Mouse (Mus musculus) cerebellum, adult 11 months (tissue): ENCODE results near the gene Zfp82.

Source experiments
- DNase-seq: peaks from one replicate; pipeline ENCODE4 v3.0.0; 2022

Zfp82 gene

DNA sequence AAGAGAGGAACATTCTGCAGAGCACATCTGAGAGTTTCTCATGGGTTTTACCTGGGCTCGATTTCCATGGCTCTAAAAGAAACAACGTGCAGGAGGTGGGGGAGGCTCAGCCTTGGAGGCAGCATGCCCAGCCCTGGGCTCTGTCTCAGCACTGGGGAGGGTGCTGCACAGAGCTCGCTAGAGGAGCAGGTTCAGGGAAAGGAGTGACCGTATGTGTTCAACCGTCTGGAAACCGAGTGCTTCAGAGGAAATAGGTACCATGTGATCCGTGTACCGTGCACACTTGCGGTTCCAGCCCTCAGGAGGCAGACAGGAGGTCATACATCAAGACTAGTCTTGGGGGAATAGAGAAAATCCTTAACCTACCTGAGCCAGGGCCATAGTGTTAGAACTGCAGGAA is 28.3 kb downstream of the Zfp82 start:
- DNase-seq = no peak

DNA sequence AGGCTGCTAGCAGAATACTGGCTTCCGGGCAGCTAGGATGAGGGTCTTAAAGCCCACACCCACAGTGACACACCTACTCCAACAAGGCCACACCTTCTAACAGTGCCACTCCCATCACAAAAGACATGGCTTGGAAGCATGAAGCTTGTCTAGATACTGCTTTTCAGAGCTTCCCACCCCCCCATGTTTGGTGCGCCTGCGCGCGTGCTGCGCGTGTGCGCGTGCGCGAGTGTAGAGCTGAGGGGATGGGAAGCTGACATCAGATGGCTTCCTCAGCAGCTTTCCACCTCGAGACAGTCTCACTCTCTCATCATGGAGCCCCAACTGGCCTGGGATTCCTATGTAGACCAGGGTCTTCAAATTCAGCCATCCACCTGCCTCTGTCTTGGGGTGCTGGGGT is 38.4 kb downstream of the Zfp82 start:
- no peak for DNase-seq

DNA sequence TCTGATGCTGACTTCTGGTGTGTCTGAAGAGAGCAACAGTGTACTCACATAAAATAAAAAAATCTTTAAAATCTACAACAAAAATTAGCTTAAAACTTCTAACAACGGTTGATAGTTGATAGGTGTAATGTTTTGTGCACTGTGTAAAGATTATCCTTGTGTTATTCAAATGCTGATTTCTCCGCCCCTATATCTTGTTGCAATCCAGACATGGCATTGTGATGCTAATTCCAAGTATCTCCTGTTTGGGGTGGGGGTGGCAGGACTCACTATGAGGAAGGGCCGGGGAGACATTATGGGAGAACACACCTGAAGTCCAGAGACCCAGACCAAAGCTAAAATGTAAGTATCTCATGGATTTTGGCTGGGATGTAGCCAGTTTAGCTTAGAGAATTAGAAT is 41.3 kb downstream of the Zfp82 start:
- DNase-seq = no peak

DNA sequence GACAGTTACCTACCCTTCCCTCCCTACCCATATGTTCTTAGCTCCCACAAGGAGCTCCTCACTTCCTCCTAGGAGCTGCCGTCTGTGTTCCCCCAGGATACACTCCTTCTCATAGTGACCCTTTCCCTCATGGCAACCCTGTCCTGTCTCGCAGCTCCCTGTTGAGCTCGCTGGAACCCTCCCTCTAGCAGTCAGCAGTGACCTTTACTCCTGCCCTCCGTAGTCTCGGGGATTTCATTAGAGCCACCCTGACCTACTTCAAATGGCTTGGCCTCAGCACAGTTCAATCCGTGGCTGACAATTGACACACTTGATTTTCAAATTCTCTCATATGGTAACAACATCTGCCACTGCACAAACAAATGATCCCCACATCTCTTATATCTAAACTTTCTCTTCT is 42.0 kb downstream of the Zfp82 start:
- DNase-seq = no peak

DNA sequence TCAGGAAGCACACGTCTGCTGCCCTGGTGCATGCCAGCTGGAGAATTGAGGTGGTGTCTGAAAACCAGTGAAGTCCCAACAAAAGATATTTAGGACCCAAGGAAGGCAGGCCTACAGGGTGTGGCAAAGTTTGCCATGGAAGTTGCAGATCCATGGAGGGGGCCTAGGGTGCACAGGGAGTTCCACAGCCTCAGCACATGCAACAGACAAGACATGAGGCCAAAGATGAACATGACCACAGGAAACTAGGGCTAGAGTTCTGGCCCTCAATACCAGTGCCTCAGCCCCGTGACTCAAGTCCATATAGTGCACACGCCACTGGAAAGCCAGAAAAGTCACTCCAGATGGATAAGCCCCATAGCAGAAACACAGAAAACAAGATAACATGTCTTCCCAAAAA is 44.1 kb downstream of the Zfp82 start:
- no peak for DNase-seq

DNA sequence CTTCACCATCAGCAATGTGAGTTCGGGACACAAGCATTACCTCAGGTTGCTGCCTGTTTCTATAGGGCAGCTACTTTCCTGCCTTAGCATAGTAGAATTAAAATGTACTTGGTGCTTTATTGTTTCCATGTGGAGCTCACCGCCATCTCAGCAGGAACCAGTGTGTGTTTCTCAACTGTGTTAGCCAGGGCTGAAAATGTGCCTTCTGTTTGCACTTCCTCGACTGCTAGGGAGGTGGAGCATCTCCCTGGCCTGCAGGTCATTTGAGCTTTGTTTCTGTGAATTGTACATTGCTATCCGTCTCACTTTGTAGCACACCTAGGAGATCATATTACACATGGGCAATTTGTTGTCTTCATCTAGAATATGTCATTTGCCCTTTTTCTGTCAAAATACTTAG is 45.4 kb downstream of the Zfp82 start:
- DNase-seq = no peak

DNA sequence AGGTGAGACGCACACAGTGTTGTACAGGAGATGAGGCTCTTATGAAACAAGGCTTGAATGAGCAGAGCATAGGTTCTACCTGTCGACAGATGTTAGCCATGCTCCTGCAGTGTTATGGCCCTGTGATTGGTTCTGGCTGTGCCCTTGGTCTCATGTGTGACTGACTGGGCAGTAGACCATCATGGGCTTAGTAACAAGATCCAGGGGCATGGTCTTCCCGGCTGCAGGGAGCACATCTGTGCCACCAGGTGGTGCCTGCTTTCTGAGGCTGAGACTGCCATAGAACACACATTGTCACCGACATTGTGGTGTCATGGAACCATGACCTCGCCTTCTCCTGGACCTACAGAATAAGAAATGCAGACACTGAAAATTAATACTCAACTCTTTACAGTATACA is 47.3 kb downstream of the Zfp82 start:
- no peak for DNase-seq

DNA sequence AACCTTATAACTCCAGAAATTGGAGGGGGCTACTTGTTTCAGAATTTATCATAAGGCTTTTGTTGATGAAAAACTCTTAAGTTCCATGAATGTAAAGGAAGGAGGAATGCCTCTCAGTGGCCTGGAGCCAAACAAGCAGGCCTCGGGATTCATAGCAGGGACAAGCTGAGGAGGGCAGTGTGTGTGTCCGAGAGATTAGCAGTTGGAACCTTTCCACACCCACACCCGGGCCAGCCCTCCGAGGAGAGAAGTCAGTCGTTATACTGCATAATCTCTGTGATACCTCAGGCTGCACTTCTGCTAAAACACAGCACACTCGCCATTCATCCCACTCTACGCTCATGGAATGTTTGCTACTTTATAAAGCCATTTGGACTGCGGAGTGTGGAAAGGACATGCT is 48.9 kb downstream of the Zfp82 start:
- DNase-seq = no peak

DNA sequence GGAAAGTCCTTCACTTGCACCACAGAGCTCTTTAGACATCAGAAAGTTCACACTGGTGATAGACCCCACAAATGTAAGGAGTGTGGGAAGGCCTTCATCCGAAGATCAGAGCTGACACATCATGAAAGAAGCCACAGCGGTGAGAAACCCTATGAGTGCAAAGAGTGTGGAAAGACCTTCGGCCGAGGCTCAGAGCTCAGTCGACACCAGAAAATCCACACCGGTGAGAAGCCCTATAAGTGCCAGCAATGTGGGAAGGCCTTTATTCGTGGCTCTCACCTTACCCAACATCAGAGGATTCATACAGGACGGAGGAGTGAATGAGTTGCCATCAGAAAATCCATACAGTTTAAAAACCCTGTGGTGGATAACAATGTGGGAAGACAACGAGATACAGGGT is 49.4 kb downstream of the Zfp82 start:
- DNase-seq = no peak

DNA sequence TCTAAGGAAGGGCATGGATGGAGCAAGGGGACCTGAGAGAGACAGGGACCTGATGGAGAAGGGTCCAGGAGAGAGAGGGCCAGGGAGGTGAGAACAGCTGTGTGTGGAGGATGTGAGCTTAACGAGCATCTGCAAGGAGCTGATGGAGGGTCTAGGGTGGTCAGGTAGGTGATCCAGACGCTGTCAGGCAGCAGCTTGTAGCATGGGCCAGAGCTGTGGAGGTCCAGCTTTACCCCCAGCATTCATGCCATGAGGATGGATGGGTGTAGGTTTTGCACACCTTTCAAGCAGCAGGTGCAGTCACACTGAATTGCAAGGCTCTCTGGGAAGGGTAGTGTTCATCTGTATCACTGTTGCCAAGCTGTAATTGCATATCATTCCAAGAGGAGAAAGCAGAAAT is 53.2 kb downstream of the Zfp82 start:
- no peak for DNase-seq

DNA sequence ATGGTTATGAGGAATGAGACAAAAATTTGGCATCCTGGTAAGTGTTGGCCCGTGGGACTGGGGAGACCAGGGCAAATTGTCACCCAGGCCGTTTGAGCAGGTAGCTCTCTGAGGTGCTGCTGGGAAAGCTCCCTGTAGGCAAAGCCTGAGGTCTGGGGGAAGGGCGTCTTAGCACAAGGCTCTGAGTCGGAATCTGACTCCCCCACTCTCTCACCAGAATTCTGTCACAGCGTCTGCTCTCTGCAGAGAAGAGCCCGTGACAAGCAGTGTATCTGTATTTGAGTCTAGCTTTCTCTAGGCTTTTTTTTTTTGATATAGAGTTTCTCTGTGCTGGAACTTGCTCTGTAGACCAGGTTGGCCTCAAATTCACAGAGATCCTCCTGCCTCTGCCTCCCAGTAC is 55.5 kb downstream of the Zfp82 start:
- no peak for DNase-seq

DNA sequence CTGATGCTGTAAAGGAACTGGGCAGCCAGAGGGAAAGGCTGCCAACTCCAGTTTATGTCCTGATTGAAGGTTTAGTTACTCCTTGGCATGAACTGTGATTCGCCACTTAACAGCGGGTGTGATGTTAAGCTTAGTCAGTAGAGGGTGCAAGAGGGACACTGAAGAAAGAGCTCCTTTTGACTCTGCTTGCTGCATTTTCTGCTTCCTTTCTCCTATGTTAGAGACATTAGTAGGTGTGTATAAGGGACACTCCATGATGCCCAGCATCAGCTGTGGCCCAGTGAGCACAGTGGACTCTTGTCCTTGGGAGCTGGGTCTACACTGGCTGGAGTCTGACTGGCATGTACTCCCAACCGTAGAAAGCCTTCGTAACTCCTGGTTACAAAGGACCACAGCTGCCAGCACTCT is 59.7 kb downstream of the Zfp82 start:
- peak; percentile 25 for DNase-seq

DNA sequence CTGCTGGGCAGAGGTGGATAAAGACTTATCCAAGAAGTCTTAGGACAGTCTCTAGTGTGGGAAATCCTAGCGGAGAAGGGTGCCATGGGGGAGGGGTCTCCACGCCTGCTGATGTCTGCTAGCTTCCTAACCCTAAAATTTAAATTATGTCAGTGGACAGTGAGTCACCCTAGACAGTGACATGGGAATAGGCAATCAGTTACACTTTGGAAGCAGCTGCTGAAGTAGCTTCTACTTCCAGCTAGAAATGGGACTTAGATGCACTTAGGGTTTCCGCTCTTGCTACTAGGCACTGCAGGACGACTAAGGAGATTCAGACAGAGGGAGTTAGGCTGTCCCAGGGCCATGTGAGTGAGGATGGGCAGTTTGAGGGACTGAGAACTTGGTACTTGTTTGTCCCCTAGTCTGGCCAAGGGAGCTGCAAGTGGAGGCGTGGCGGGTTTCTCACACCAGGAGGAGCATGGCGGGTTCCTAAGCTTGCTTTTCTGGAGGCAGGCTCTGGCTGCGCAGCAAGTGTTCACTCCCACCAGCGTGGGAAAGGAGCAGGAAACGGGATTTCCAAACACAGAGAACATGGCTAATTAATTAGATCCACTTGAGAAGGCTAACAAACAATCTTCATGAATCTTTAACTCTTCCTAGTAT is 62.0 kb downstream of the Zfp82 start:
- DNase-seq = no peak

DNA sequence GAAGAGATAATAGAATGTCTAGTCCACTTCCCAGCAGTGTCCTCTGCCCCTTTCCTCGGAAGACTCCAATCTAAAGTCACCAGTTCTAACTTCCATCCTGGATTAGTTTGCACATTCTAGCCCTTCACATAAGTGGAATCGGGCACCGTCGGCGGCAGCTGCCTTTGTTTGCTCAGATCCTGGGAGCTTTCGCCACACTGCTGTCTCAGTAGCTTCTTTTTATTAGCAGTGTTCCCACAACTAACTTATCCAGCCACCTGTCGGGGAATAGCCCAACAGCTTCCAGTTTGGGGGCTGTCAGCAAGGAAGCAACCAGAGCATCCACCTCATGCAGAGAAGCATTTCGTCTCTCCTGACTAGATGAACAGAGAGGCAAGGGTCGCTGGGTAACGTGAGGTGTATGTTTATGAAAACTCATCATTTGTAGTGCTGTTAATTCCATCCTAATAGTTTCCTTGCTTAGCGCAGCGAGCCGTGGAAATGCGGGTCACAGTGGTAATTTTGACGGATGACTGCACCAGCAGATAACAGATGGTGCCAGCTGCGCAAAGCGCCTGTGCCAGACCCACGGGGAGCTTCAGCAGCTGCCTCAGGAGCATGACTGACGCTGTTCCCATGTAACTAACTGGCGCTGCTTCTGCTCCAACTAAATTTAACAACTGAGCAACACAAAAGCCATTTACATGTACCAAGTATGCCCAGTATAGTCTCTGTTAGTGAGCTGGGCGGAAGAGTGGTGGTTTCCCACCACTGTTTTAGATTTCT is 63.2 kb downstream of the Zfp82 start:
- DNase-seq = no peak

DNA sequence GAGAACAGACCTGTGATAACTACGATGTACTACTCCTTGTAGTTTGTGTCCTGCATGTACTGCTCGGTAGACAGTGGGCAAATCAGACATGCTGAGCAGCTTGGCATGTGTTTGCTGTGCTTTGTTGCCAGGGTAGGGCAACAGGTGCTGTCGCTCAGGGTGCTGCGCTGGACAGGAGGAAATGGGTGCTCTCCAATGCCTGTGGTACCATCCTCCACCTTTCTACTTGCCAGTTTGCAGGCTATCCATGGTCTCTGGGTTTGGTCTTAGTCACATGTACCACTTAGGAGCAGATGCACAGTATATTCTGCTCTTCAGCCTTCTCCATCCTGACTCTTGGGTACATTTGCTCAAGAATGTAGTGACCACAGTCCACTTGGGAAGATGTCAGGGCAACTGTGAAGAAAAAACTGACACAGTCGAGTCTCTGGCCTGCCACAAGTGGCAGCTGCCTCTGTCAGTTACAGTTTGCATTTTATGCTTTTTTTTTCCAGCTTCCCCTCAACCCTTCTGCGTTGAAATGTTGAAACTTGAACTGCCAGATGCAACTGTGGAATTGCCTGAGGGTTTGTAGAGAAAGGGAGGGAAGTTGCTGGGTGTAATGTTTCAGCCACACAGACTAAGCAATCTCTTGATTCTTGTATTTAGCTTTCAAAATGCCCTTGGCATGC is 64.5 kb downstream of the Zfp82 start:
- DNase-seq = no peak

DNA sequence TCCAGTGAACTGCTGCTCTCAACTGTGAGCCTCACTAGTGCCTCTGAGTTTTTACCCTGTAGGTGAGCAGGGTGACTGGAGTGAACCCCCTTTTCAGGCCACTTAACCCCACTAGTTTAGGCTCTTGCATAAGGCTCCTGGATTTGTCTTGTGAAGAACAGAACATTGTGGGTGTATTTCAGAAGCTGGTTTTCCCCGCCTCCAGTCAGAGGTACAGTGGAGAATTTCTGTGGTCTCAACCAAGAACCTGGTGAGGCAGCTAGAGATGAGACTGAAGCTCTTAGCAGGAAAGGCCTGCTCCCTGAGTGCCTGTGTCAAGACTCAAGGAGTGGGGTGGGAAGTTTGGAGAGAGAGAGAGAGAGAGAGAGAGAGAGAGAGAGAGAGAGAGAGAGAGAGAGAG is 65.1 kb downstream of the Zfp82 start:
- DNase-seq = no peak
